Mouse (Mus musculus) megakaryocyte, embryonic 14.5 days (primary cell): ENCODE data around the gene Slc25a24. TPM values are rescaled to one million over a fixed set of nuclear protein-coding genes. Genes with fewer than 3 reads are reported as not detected.

Source experiments
- H3K27me3 ChIP-seq: replicated peaks from 2 replicates; pipeline ENCODE3; 2012; ENCODE audit warnings: inconsistent platforms
- H3K36me3 ChIP-seq: replicated peaks from 2 replicates; pipeline ENCODE3; 2012; ENCODE audit warnings: low read length, inconsistent platforms, mixed read lengths
- H3K4me1 ChIP-seq: 2 replicates; pipeline ENCODE4 v1.6.1; 2012; ENCODE audit warnings: inconsistent platforms
- H3K4me3 ChIP-seq: replicated peaks from 2 replicates; pipeline ENCODE3; 2012; ENCODE audit warnings: moderate library complexity, mild to moderate bottlenecking, inconsistent platforms
- H3K9me3 ChIP-seq: 2 replicates; pipeline ENCODE4 v1.6.1; 2012; ENCODE audit warnings: inconsistent platforms
- FLI1 ChIP-seq: IDR thresholded peaks from 2 replicates; pipeline ENCODE4 v1.6.1; 2012; ENCODE audit warnings: low read length, inconsistent platforms, mixed read lengths
- GATA1 ChIP-seq: IDR thresholded peaks from 3 replicates; pipeline ENCODE4 v1.6.1; 2012; ENCODE audit warnings: mixed read lengths, low read length, inconsistent platforms, borderline replicate concordance
- polyA plus RNA-seq: library from polyadenylated mRNA; stranded (reverse); fragments of >175 nt; gene quantifications from 2 replicates; pipeline ENCODE4 v1.2.3, GENCODE M21; 2012; ENCODE audit warnings: low replicate concordance; ENCODE audit not compliant: insufficient read depth

The Slc25a24 gene
- polyA plus RNA-seq, 1 experiment, result 10.0 TPM

- H3K4me1 ChIP-seq, result peaks cover 42% of the 10 kb centered on the region
- no peak overlapping the region for H3K4me3 ChIP-seq
- H3K27me3 ChIP-seq, result no peaks in the 10 kb centered on the region
- no peak for TF ChIP-seq GATA1
- TF ChIP-seq FLI1, result no peak
- peaks cover 4% of the 10 kb centered on the region for H3K36me3 ChIP-seq
- H3K9me3 ChIP-seq, result peaks cover 2% of the 10 kb centered on the region; the same call in 1 of the 2 replicates
These were observed 93.4 kb downstream of the Slc25a24 start for GRCm38 (mm10) chr3:109216352-109216751.

Other genes starting within 250 kb of the Slc25a24 start
- gene Fndc7, start 233.1 kb upstream of the Slc25a24 start, polyA plus RNA-seq, result 0.04 TPM in 1 of 2 replicates, not detected in the other
- 34.3 and 74.4 TPM in 2 replicates for gene Prpf38b, start 211.4 kb upstream of the Slc25a24 start, polyA plus RNA-seq
- not detected in 2 replicates for gene Henmt1, start 183.3 kb upstream of the Slc25a24 start, polyA plus RNA-seq
- gene Gm9857, start 182.7 kb upstream of the Slc25a24 start, polyA plus RNA-seq, result 8.5 TPM in 1 of 2 replicates, not detected in the other
- 0.28 and 0.58 TPM in 2 replicates for gene Fam102b, start 95.5 kb upstream of the Slc25a24 start, polyA plus RNA-seq
- gene Slc25a54, start 42.7 kb upstream of the Slc25a24 start, polyA plus RNA-seq, result not detected in 2 replicates
- 6.5 and 13.9 TPM in 2 replicates for gene Vav3, start 217.5 kb downstream of the Slc25a24 start, polyA plus RNA-seq